Comparison of ENCODE assay signal across 24 mouse cellular contexts in the genomic region with DNA sequence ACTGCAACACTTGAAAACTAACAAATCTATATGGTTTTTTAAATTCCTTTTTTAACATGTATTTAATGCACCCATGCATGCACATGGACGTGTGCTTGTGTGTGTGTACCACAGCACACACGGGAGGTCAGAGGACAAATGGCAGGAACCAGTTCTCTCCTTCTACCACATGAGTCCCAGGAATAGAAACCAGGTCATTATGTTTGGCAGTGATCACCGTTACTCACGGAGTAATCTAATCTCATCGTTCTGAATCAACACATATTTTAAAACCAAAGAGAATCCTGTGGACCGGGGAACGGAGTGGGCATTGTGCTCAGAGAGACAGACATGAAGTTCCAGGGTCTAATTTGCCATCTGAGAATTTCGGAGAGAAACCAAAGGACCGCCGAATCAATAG. TPM values are rescaled to one million over a fixed set of nuclear protein-coding genes. Genes with fewer than 3 reads are reported as not detected.
DNase-seq lines count a peak whose midpoint lies in the region; ATAC-seq and TF ChIP-seq lines count a peak whose summit lies in the region.
"Had no signal": no experiment of that assay in that cellular context is flagged by ENCODE, and none has a peak within 500 bp of the region (broad histone marks: within the 10 kb centered on the region; RNA-seq: fewer than 3 reads in every experiment).

No protein-coding gene starts in this region.

- DNase-seq in embryonic facial prominence, embryonic 10.5 days (ENCODE audit: low spot score): no peak
- peak; percentile 34 for DNase-seq in gastrocnemius, adult 2 months
- DNase-seq in gastrocnemius, postnatal 10 days: no peak
- DNase-seq in B cell, adult 2 months: no peak
- DNase-seq: adrenal gland, adult 2 months; adrenal gland, postnatal 10 days; adrenal gland, postnatal 25 days; cerebellum, adult 11 months; cerebellum, adult 18-20 months; cerebellum, adult 8-10 months; cerebellum, adult 9-11 months; cerebellum, postnatal 14 days; cerebellum, postnatal 36 days; embryo, embryonic 11 days; forebrain, postnatal 0 days had no signal

- no peak for TF ChIP-seq POLR2A in myocyte (IDR thresholded peaks at IDR 0.05; ENCODE audit: insufficient read length, low read depth)

- no peaks in the 10 kb centered on the region for H3K27me3 ChIP-seq in embryonic facial prominence, embryonic 13.5 days
- 0 out of 2 replicates have a peak, but pooled peaks cover 3% of the 10 kb centered on the region for H3K27me3 ChIP-seq in embryonic facial prominence, embryonic 10.5 days (replicated peaks; ENCODE audit: low read depth, poor library complexity, severe bottlenecking)
- H3K27me3 ChIP-seq in embryonic facial prominence, embryonic 15.5 days: no peaks in the 10 kb centered on the region
- H3K27me3 ChIP-seq in myocyte (ENCODE audit: control insufficient read depth, insufficient read depth, insufficient read length): no peaks in the 10 kb centered on the region
- H3K27me3 ChIP-seq in kidney, embryonic 16.5 days (ENCODE audit: insufficient read depth, low read length): no peaks in the 10 kb centered on the region
- H3K27me3 ChIP-seq: embryonic facial prominence, embryonic 12.5 days; forebrain, embryonic 13.5 days; forebrain, embryonic 15.5 days had no signal

- H3K4me2 ChIP-seq in embryonic facial prominence, embryonic 13.5 days: peak overlapping the region; percentile 12; the same call in 1 of the 2 replicates
- H3K4me2 ChIP-seq in embryonic facial prominence, embryonic 15.5 days (replicated peaks): 0 out of 2 replicates have a peak overlapping the region, but pooled peaks have one; percentile 11
- H3K4me2 ChIP-seq in myocyte (ENCODE audit: low read depth): peak overlapping the region; percentile 42
- H3K4me2 ChIP-seq in kidney, embryonic 16.5 days (replicated peaks; ENCODE audit: low read depth, low read length): no peak overlapping the region
- H3K4me2 ChIP-seq: embryonic facial prominence, embryonic 12.5 days; forebrain, embryonic 13.5 days; forebrain, embryonic 15.5 days had no signal

- H3K27ac ChIP-seq in embryonic facial prominence, embryonic 13.5 days: 0 out of 2 replicates have a peak overlapping the region, but pooled peaks have one; percentile 9
- no peak overlapping the region for H3K27ac ChIP-seq in embryonic facial prominence, embryonic 10.5 days (replicated peaks)
- peak overlapping the region; percentile 65 for H3K27ac ChIP-seq in gastrocnemius, adult 2 months
- H3K27ac ChIP-seq in embryonic facial prominence, embryonic 15.5 days (replicated peaks): peak overlapping the region; percentile 17; the same call in 1 of the 2 replicates
- no peak overlapping the region for H3K27ac ChIP-seq in kidney, embryonic 16.5 days (ENCODE audit: low read length)
- H3K27ac ChIP-seq: embryonic facial prominence, embryonic 12.5 days; forebrain, embryonic 13.5 days; forebrain, embryonic 15.5 days had no signal

- no peaks in the 10 kb centered on the region for H3K79me2 ChIP-seq in myocyte (ENCODE audit: control insufficient read depth, insufficient read depth)

- H3K36me3 ChIP-seq in embryonic facial prominence, embryonic 13.5 days: no peaks in the 10 kb centered on the region
- H3K36me3 ChIP-seq in embryonic facial prominence, embryonic 10.5 days (replicated peaks): no peaks in the 10 kb centered on the region
- H3K36me3 ChIP-seq in embryonic facial prominence, embryonic 15.5 days: no peaks in the 10 kb centered on the region
- no peaks in the 10 kb centered on the region for H3K36me3 ChIP-seq in myocyte (ENCODE audit: control insufficient read depth, insufficient read depth)
- H3K36me3 ChIP-seq in kidney, embryonic 16.5 days (ENCODE audit: insufficient read depth, low read length): no peaks in the 10 kb centered on the region
- H3K36me3 ChIP-seq: embryonic facial prominence, embryonic 12.5 days; forebrain, embryonic 15.5 days had no signal

- peaks cover 13% of the 10 kb centered on the region for H3K4me1 ChIP-seq in embryonic facial prominence, embryonic 13.5 days
- no peaks in the 10 kb centered on the region; the same call in 1 of the 2 replicates for H3K4me1 ChIP-seq in embryonic facial prominence, embryonic 10.5 days
- H3K4me1 ChIP-seq in embryonic facial prominence, embryonic 15.5 days: peaks cover 6% of the 10 kb centered on the region; the same call in 1 of the 2 replicates
- peaks cover 5% of the 10 kb centered on the region; the same call in 1 of the 2 replicates for H3K4me1 ChIP-seq in kidney, embryonic 16.5 days (ENCODE audit: insufficient read depth, low read length)
- H3K4me1 ChIP-seq: forebrain, embryonic 13.5 days; forebrain, embryonic 15.5 days had no signal

- no peaks in the 10 kb centered on the region for H3K9me3 ChIP-seq in embryonic facial prominence, embryonic 13.5 days
- H3K9me3 ChIP-seq in embryonic facial prominence, embryonic 10.5 days: no peaks in the 10 kb centered on the region
- no peaks in the 10 kb centered on the region for H3K9me3 ChIP-seq in embryonic facial prominence, embryonic 15.5 days (replicated peaks)
- H3K9me3 ChIP-seq in kidney, embryonic 16.5 days (ENCODE audit: low read length): no peaks in the 10 kb centered on the region
- H3K9me3 ChIP-seq: embryonic facial prominence, embryonic 12.5 days; forebrain, embryonic 13.5 days; forebrain, embryonic 15.5 days had no signal

- no peak overlapping the region for H3ac ChIP-seq in myocyte (ENCODE audit: control insufficient read depth, insufficient read length)

- no peak for TF ChIP-seq CTCF in gastrocnemius, adult 2 months (IDR thresholded peaks at IDR 0.05)

- H3K9ac ChIP-seq in embryonic facial prominence, embryonic 13.5 days: no peak overlapping the region
- no peak overlapping the region for H3K9ac ChIP-seq in embryonic facial prominence, embryonic 15.5 days
- no peak overlapping the region for H3K9ac ChIP-seq in kidney, embryonic 16.5 days (replicated peaks; ENCODE audit: low read length)
- H3K9ac ChIP-seq: embryonic facial prominence, embryonic 12.5 days; forebrain, embryonic 13.5 days; forebrain, embryonic 15.5 days; forebrain, postnatal 0 days had no signal

- H3K4me3 ChIP-seq in embryonic facial prominence, embryonic 13.5 days: no peak overlapping the region
- no peak overlapping the region for H3K4me3 ChIP-seq in embryonic facial prominence, embryonic 10.5 days
- H3K4me3 ChIP-seq in gastrocnemius, adult 2 months: peak overlapping the region; percentile 35
- no peak overlapping the region for H3K4me3 ChIP-seq in embryonic facial prominence, embryonic 15.5 days (replicated peaks)
- no peak overlapping the region for H3K4me3 ChIP-seq in myocyte
- H3K4me3 ChIP-seq in kidney, embryonic 16.5 days (ENCODE audit: low read length): no peak overlapping the region
- H3K4me3 ChIP-seq: embryonic facial prominence, embryonic 12.5 days; forebrain, embryonic 13.5 days; forebrain, embryonic 15.5 days had no signal

- ATAC-seq in embryonic facial prominence, embryonic 13.5 days (ENCODE audit: insufficient number of reproducible peaks, insufficient read depth, low FRiP score, low TSS enrichment, low read depth): no peak
- ATAC-seq in embryonic facial prominence, embryonic 15.5 days (ENCODE audit: insufficient number of reproducible peaks, low FRiP score, low TSS enrichment, low read depth): no peak
- no peak for ATAC-seq in kidney, embryonic 16.5 days (ENCODE audit: low FRiP score, low TSS enrichment)
- ATAC-seq: forebrain, embryonic 13.5 days; forebrain, embryonic 15.5 days; forebrain, postnatal 0 days had no signal

- WGBS in embryonic facial prominence, embryonic 13.5 days: 54% methylated on average over 10 of the region's 10 CpGs
- WGBS in embryonic facial prominence, embryonic 10.5 days: 81% methylated on average over 10 of the region's 10 CpGs
- 48% methylated on average over 10 of the region's 10 CpGs for WGBS in embryonic facial prominence, embryonic 15.5 days
- 78% methylated on average over 10 of the region's 10 CpGs for WGBS in kidney, embryonic 16.5 days

- intact Hi-C loops in gastrocnemius, adult 2 months (cut with DNase I): no loop called here

TF ChIP-seq in myocyte, 11 proteins besides CTCF, POLR2A, EP300 and RAD21:
- no peak for TF ChIP-seq POLR2AphosphoS2 (IDR thresholded peaks at IDR 0.05; ENCODE audit: insufficient read length, low read depth)
- TF ChIP-seq MYOG (IDR thresholded peaks at IDR 0.05; ENCODE audit: control insufficient read depth in 1 of 3, insufficient read depth in 1 of 3, insufficient read length in 2 of 3, low read depth in 2 of 3): no peak
- TF ChIP-seq E2F4 (IDR thresholded peaks at IDR 0.05; ENCODE audit: insufficient read depth): no peak
- no peak for TF ChIP-seq USF1 (IDR thresholded peaks at IDR 0.05; ENCODE audit: low read depth)
- TF ChIP-seq TCF12 (IDR thresholded peaks at IDR 0.05; ENCODE audit: insufficient read depth, poor library complexity, severe bottlenecking): no peak
- no peak for TF ChIP-seq REST (IDR thresholded peaks at IDR 0.05; ENCODE audit: insufficient read depth, insufficient read length)

RNA-seq across cellular contexts. Expression of a gene that starts 38.3 kb away (rescaled TPM):
- polyA plus RNA-seq in embryonic facial prominence, embryonic 13.5 days (2015; fragmentation: Nextera tagmentation; extraction: Ambion mirVana): 38.5 and 39.3 TPM in 2 replicates
- polyA plus RNA-seq in embryonic facial prominence, embryonic 10.5 days (2016; fragmentation: Nextera tagmentation; extraction: Ambion mirVana): 15.3 and 19.0 TPM in 2 replicates
- total RNA-seq in gastrocnemius, adult 2 months (2021): 1 to 10 TPM; 5.0 to 5.8 TPM
- total RNA-seq in gastrocnemius, postnatal 10 days (2021): 10 to 100 TPM; 10.3 to 13.1 TPM
- 26.4 and 27.2 TPM in 2 replicates for polyA plus RNA-seq in embryonic facial prominence, embryonic 15.5 days (2015; fragmentation: Nextera tagmentation; extraction: Ambion mirVana)
- polyA plus RNA-seq in myocyte (2012; fragmentation: generic; extraction: Trizol): 0.12 TPM
- 21.9 and 23.6 TPM in 2 replicates for polyA plus RNA-seq in kidney, embryonic 16.5 days (2015; fragmentation: Nextera tagmentation; extraction: Ambion mirVana)
- total RNA-seq: common myeloid progenitor, adult 5-6 weeks; MEL had no signal

Comparison
In these comparisons a context has a peak if more than half of its experiments do, and no peak if none do; other contexts are left out.
1. H3K27ac ChIP-seq: peak in embryonic facial prominence, embryonic 13.5 days (single experiment), gastrocnemius, adult 2 months (single experiment) and embryonic facial prominence, embryonic 15.5 days (single experiment); none in embryonic facial prominence, embryonic 10.5 days (single experiment) and kidney, embryonic 16.5 days (single experiment).
2. RNA of a gene that starts 38.3 kb away (polyA plus RNA-seq): 38.5 to 39.3 TPM in embryonic facial prominence, embryonic 13.5 days, 26.4 to 27.2 TPM in embryonic facial prominence, embryonic 15.5 days, 21.9 to 23.6 TPM in kidney, embryonic 16.5 days and 15.3 to 19.0 TPM in embryonic facial prominence, embryonic 10.5 days; 0.12 TPM in myocyte (single experiment); every median in the first group is over 10 times any median in the second.